Mouse (Mus musculus): Measurements from ENCODE around the gene Tedc2.

GRCm38 (mm10) chr17:24203611-24204534, 16.8 kb downstream of the Tedc2 start:
- TF ChIP-seq REST (IDR thresholded peaks at IDR 0.05; ENCODE audit: insufficient read depth, insufficient read length) (no peak), POLR2A (IDR thresholded peaks at IDR 0.05; ENCODE audit: insufficient read length, low read depth) (no peak), TCF12 (IDR thresholded peaks at IDR 0.05; ENCODE audit: insufficient read depth, poor library complexity, severe bottlenecking) (no peak), USF1 (IDR thresholded peaks at IDR 0.05; ENCODE audit: low read depth) (no peak), MYOG (IDR thresholded peaks at IDR 0.05; ENCODE audit: control insufficient read depth in 1 of 3, insufficient read depth in 1 of 3, insufficient read length in 2 of 3, low read depth in 2 of 3) (no peak), CEBPB (IDR thresholded peaks at IDR 0.05; ENCODE audit: insufficient read depth, poor library complexity, severe bottlenecking) (no peak), MAX (IDR thresholded peaks at IDR 0.05; ENCODE audit: low read depth) (no peak)
